Mouse (Mus musculus): ENCODE measurements around the gene Ngfr.
A peak's percentile ranks its signal among the peaks of the same experiment; 100 is the strongest.

Ngfr gene

GRCm38 (mm10) chr11:95520456-95521072 is 67.0 kb downstream of the Ngfr start:
- DNase-seq (ENCODE audit: low read depth, low spot score) = peak; percentile 96

GRCm38 (mm10) chr11:95519996-95520395 is 67.5 kb downstream of the Ngfr start:
- DNase-seq (ENCODE audit: low read depth, low spot score) = peak; percentile 48

- DNase-seq (ENCODE audit: low read depth, low spot score) = peak; percentile 63
These were observed 68.2 kb downstream of the Ngfr start for GRCm38 (mm10) chr11:95519299-95519698.

Data from ZHBTc4 (cell line).